Mouse (Mus musculus) heart, embryonic 13.5 days (tissue): ENCODE results near the gene Gm12258. TPM values are rescaled to one million over a fixed set of nuclear protein-coding genes. Genes with fewer than 3 reads are reported as not detected.

ENCODE experiments used
- ATAC-seq: fragments of 200-750 bp; cut with Nextera tagmentation; 2 replicates; pipeline ENCODE4 v1.8.0; 2017; ENCODE audit warnings: moderate TSS enrichment; ENCODE audit not compliant: insufficient number of reproducible peaks, low FRiP score, low TSS enrichment; ENCODE audit errors: extremely low read depth
- H3K27ac ChIP-seq: fragments of 300-500 bp; sonication (generic); replicated peaks from 2 replicates; pipeline ENCODE4 v1.5.1; 2015; ENCODE audit warnings: moderate library complexity, mild to moderate bottlenecking, inconsistent platforms
- H3K27me3 ChIP-seq: fragments of 300-500 bp; sonication (generic); replicated peaks from 2 replicates; pipeline ENCODE4 v1.6.1; 2015; ENCODE audit warnings: mild to moderate bottlenecking, inconsistent platforms
- H3K36me3 ChIP-seq: fragments of 300-500 bp; sonication (generic); 2 replicates; pipeline ENCODE4 v1.6.1; 2015; ENCODE audit warnings: mild to moderate bottlenecking, inconsistent platforms
- H3K4me1 ChIP-seq: fragments of 300-500 bp; sonication (generic); 2 replicates; pipeline ENCODE4 v1.6.1; 2015; ENCODE audit warnings: inconsistent platforms
- H3K4me2 ChIP-seq: fragments of 300-500 bp; sonication (generic); 2 replicates; pipeline ENCODE4 v1.6.1; 2015; ENCODE audit warnings: inconsistent platforms, mild to moderate bottlenecking, moderate library complexity
- H3K4me3 ChIP-seq: fragments of 300-500 bp; sonication (generic); 2 replicates; pipeline ENCODE4 v1.5.1; 2015; ENCODE audit warnings: moderate library complexity, mild to moderate bottlenecking, inconsistent platforms
- H3K9ac ChIP-seq: fragments of 300-500 bp; sonication (generic); 2 replicates; pipeline ENCODE4 v1.6.1; 2015; ENCODE audit warnings: inconsistent platforms, mild to moderate bottlenecking, moderate library complexity
- H3K9me3 ChIP-seq: fragments of 300-500 bp; sonication (generic); 2 replicates; pipeline ENCODE4 v1.6.1; 2016; ENCODE audit warnings: inconsistent platforms
- WGBS: fragments of 180-500 bp; shearing (Covaris S2); methylation state at CpG from one replicate; pipeline ENCODE4 v1.1.7; 2015; ENCODE audit warnings: mixed read lengths; 5-methylcytosine and 5-hydroxymethylcytosine counted together
- polyA plus RNA-seq: library from polyadenylated mRNA; unstranded; fragments of >200 nt; fragmentation: Nextera tagmentation; extraction: Ambion mirVana; gene quantifications from 2 replicates; pipeline ENCODE4 v1.2.1, GENCODE M21; 2015

Gm12258 gene
- polyA plus RNA-seq, 1 experiment from 2014 or later, result 3.9 TPM

GRCm38 (mm10) chr11:58903511-58904409, 56.8 kb downstream of the Gm12258 start, which contains the start of gene Zfp39:
TSS of gene Zfp39 (minus strand) at chr11:58904225.
- Histone ChIP-seq H3K4me3 (peak within 1 kb of the TSS; percentile 77), H3K9me3 (no peaks in the 10 kb centered on the region), H3K27me3 (no peaks in the 10 kb centered on the region), H3K27ac (peak within 1 kb of the TSS; percentile 92), H3K4me1 (peaks cover 14% of the 10 kb centered on the region), H3K36me3 (peaks cover 27% of the 10 kb centered on the region), H3K9ac (peak within 1 kb of the TSS; percentile 89), H3K4me2 (peak within 1 kb of the TSS; percentile 82)
- peak; percentile 92 for ATAC-seq
- under 1% methylated on average over 40 of the region's 40 CpGs for WGBS

- ATAC-seq, result no peak
- 3% methylated on average over 8 of the region's 8 CpGs for WGBS
- H3K4me1 ChIP-seq, result peaks cover 14% of the 10 kb centered on the region
Observed at GRCm38 (mm10) chr11:58904410-58904718, 57.4 kb downstream of the Gm12258 start.

GRCm38 (mm10) chr11:58904838-58905237, 57.9 kb downstream of the Gm12258 start:
- Histone ChIP-seq H3K36me3 (peaks cover 24% of the 10 kb centered on the region), H3K4me1 (peaks cover 14% of the 10 kb centered on the region), H3K9me3 (no peaks in the 10 kb centered on the region), H3K27ac (no peak overlapping the region), H3K27me3 (no peaks in the 10 kb centered on the region), H3K4me3 (peak overlapping the region; percentile 77; the same call in 1 of the 2 replicates), H3K9ac (no peak overlapping the region), H3K4me2 (peak overlapping the region; percentile 82)
- no peak for ATAC-seq
- WGBS, result 42% methylated on average over 6 of the region's 6 CpGs

More at GRCm38 (mm10) chr11:58904410-58904718, 57.4 kb downstream of the Gm12258 start:
- Histone ChIP-seq H3K27me3 (no peaks in the 10 kb centered on the region), H3K4me3 (peak overlapping the region; percentile 77), H3K36me3 (peaks cover 26% of the 10 kb centered on the region), H3K4me2 (peak overlapping the region; percentile 82), H3K9me3 (no peaks in the 10 kb centered on the region), H3K27ac (peak overlapping the region; percentile 92), H3K9ac (peak overlapping the region; percentile 89)

Other genes with a start within 250 kb of the Gm12258 start
- gene 2210407C18Rik, start 231.1 kb upstream of the Gm12258 start, polyA plus RNA-seq, result not detected in 2 replicates
- not detected in 2 replicates for gene Olfr323, start 216.7 kb upstream of the Gm12258 start, polyA plus RNA-seq
- 0.68 and 0.96 TPM in 2 replicates for gene Trim58, start 206.7 kb upstream of the Gm12258 start, polyA plus RNA-seq
- gene Olfr322, start 188.4 kb upstream of the Gm12258 start, polyA plus RNA-seq, result not detected in 2 replicates
- not detected in 2 replicates for gene Olfr320, start 166.1 kb upstream of the Gm12258 start, polyA plus RNA-seq
- not detected in 2 replicates for gene Olfr319, start 148.0 kb upstream of the Gm12258 start, polyA plus RNA-seq
- not detected in 2 replicates for gene Olfr318, start 123.1 kb upstream of the Gm12258 start, polyA plus RNA-seq
- gene Olfr317, start 107.9 kb upstream of the Gm12258 start, polyA plus RNA-seq, result not detected in 2 replicates
- gene Olfr316, start 94.4 kb upstream of the Gm12258 start, polyA plus RNA-seq, result not detected in 2 replicates
- not detected in 2 replicates for gene Olfr315, start 74.0 kb upstream of the Gm12258 start, polyA plus RNA-seq
- 0.08 TPM in 1 of 2 replicates, not detected in the other for gene Olfr314, start 64.2 kb upstream of the Gm12258 start, polyA plus RNA-seq
- 0.47 and 0.66 TPM in 2 replicates for gene Fam183b, start 45.2 kb upstream of the Gm12258 start, polyA plus RNA-seq
- gene Olfr313, start 32.2 kb upstream of the Gm12258 start, polyA plus RNA-seq, result 0.12 and 0.17 TPM in 2 replicates
- 0.11 and 0.13 TPM in 2 replicates for gene Olfr312, start 17.9 kb upstream of the Gm12258 start, polyA plus RNA-seq
- 0.17 and 0.24 TPM in 2 replicates for gene Olfr311, start 7.9 kb upstream of the Gm12258 start, polyA plus RNA-seq
- 3.3 and 4.4 TPM in 2 replicates for gene 2810021J22Rik, start 20.1 kb downstream of the Gm12258 start, polyA plus RNA-seq
- gene Zfp39, start 57.1 kb downstream of the Gm12258 start, polyA plus RNA-seq, result 3.3 and 3.5 TPM in 2 replicates
- gene Btnl10, start 70.8 kb downstream of the Gm12258 start, polyA plus RNA-seq, result 0.16 and 0.41 TPM in 2 replicates
- 151 and 166 TPM in 2 replicates for gene Rnf187, start 91.8 kb downstream of the Gm12258 start, polyA plus RNA-seq
- gene Hist3h2ba, start 101.8 kb downstream of the Gm12258 start, polyA plus RNA-seq, result 14.4 and 14.9 TPM in 2 replicates
- 26.4 and 28.5 TPM in 2 replicates for gene Hist3h2a, start 107.5 kb downstream of the Gm12258 start, polyA plus RNA-seq
- gene Trim17, start 107.5 kb downstream of the Gm12258 start, polyA plus RNA-seq, result 0.43 and 0.76 TPM in 2 replicates
- gene Trim11, start 130.9 kb downstream of the Gm12258 start, polyA plus RNA-seq, result 25.6 and 28.2 TPM in 2 replicates